Mouse (Mus musculus): ENCODE measurements around the gene Gna14.

Gna14 gene

GRCm38 (mm10) chr19:16435531-16436231 is at the start of gene Gna14:
Gene Gna14, plus strand, starts transcription at chr19:16435762.
- peak; percentile 68 for DNase-seq (ENCODE audit: low spot score)

- DNase-seq (ENCODE audit: low spot score) = peak; percentile 34
Measured at GRCm38 (mm10) chr19:16386514-16386913, 49.0 kb upstream of the Gna14 start.

GRCm38 (mm10) chr19:16390192-16390795 is 45.3 kb upstream of the Gna14 start:
- no peak for DNase-seq (ENCODE audit: low spot score)

GRCm38 (mm10) chr19:16394381-16394780 is 41.2 kb upstream of the Gna14 start:
- no peak for DNase-seq (ENCODE audit: low spot score)

- DNase-seq (ENCODE audit: low spot score) = no peak
Measured at GRCm38 (mm10) chr19:16403101-16403500, 32.5 kb upstream of the Gna14 start.

- DNase-seq (ENCODE audit: low spot score) = no peak
Measured at GRCm38 (mm10) chr19:16407727-16408126, 27.8 kb upstream of the Gna14 start.

GRCm38 (mm10) chr19:16411302-16411701 is 24.3 kb upstream of the Gna14 start:
- no peak for DNase-seq (ENCODE audit: low spot score)

GRCm38 (mm10) chr19:16418086-16418663 is 17.4 kb upstream of the Gna14 start:
- no peak for DNase-seq (ENCODE audit: low spot score)

GRCm38 (mm10) chr19:16425596-16425995 is 10.0 kb upstream of the Gna14 start:
- no peak for DNase-seq (ENCODE audit: low spot score)

GRCm38 (mm10) chr19:16431368-16431767 is 4.2 kb upstream of the Gna14 start:
- no peak for DNase-seq (ENCODE audit: low spot score)

GRCm38 (mm10) chr19:16434879-16435278 is 683 bp upstream of the Gna14 start:
- DNase-seq (ENCODE audit: low spot score) = no peak

GRCm38 (mm10) chr19:16436335-16437169 is 990 bp downstream of the Gna14 start:
- DNase-seq (ENCODE audit: low spot score) = peak; percentile 7

GRCm38 (mm10) chr19:16437170-16437483 is 1.6 kb downstream of the Gna14 start:
- no peak for DNase-seq (ENCODE audit: low spot score)

GRCm38 (mm10) chr19:16437906-16438305 is 2.3 kb downstream of the Gna14 start:
- no peak for DNase-seq (ENCODE audit: low spot score)

GRCm38 (mm10) chr19:16439278-16439677 is 3.7 kb downstream of the Gna14 start:
- peak; percentile 7 for DNase-seq (ENCODE audit: low spot score)

GRCm38 (mm10) chr19:16439834-16440233 is 4.3 kb downstream of the Gna14 start:
- DNase-seq (ENCODE audit: low spot score) = no peak

GRCm38 (mm10) chr19:16441329-16441728 is 5.8 kb downstream of the Gna14 start:
- no peak for DNase-seq (ENCODE audit: low spot score)

GRCm38 (mm10) chr19:16443335-16443734 is 7.8 kb downstream of the Gna14 start:
- no peak for DNase-seq (ENCODE audit: low spot score)

GRCm38 (mm10) chr19:16446612-16447011 is 11.1 kb downstream of the Gna14 start:
- DNase-seq (ENCODE audit: low spot score) = no peak

- DNase-seq (ENCODE audit: low spot score) = peak; percentile 38
Measured at GRCm38 (mm10) chr19:16447832-16448621, 12.5 kb downstream of the Gna14 start.

- DNase-seq (ENCODE audit: low spot score) = no peak
Measured at GRCm38 (mm10) chr19:16448796-16449195, 13.2 kb downstream of the Gna14 start.

GRCm38 (mm10) chr19:16450824-16451223 is 15.3 kb downstream of the Gna14 start:
- DNase-seq (ENCODE audit: low spot score) = no peak

Measured in urinary bladder, postnatal 14 days (tissue).